Mouse (Mus musculus) hematopoietic stem cell, adult 5-6 weeks (primary cell): ENCODE measurements around the gene Rtl5. TPM values are rescaled to one million over a fixed set of nuclear protein-coding genes. Genes with fewer than 3 reads are reported as not detected.

ENCODE experiments used
- ATAC-seq, 2 experiments: fragments of 125-278 bp in 1 of 2; replicated peaks in 1 of 2; 2 replicates each; pipeline ENCODE4 v1.8.0; 2016 to 2017; ENCODE audit warnings: inconsistent platforms in 2 of 2, mild to moderate bottlenecking in 2 of 2, moderate number of reproducible peaks in 2 of 2, low read depth in 1 of 2, moderate TSS enrichment in 1 of 2; ENCODE audit not compliant: low FRiP score in 2 of 2, poor library complexity in 2 of 2, severe bottlenecking in 2 of 2, insufficient read depth in 1 of 2, low TSS enrichment in 1 of 2
- total RNA-seq: library from RNA; stranded (forward); fragments of 172-1452, 232-1000 nt; gene quantifications from 2 replicates; pipeline ENCODE4 v1.2.3, GENCODE M21; 2017

Rtl5 gene
- total RNA-seq, 1 experiment from 2014 or later, result 9.9 TPM

DNA sequence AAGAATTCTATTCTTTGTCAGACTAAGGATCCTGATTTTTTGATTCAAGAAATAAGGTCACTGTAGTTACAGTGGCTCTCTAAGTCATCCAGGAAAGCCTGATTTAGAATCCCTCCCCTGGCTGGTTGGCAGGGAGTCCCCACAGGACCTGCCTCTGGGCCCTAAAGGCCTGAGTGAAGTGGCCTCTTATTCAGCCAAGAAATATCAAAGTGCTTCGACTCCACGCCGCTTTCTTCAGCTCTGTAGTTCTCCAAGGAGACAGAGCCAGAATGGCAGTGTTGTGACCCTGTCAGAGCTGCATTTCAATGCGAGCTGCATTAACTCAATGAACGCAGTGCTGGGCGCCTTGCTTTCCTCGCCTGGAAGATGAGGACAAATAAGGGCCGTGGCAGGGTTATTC is 38.7 kb downstream of the Rtl5 start:
- ATAC-seq, result no peak

DNA sequence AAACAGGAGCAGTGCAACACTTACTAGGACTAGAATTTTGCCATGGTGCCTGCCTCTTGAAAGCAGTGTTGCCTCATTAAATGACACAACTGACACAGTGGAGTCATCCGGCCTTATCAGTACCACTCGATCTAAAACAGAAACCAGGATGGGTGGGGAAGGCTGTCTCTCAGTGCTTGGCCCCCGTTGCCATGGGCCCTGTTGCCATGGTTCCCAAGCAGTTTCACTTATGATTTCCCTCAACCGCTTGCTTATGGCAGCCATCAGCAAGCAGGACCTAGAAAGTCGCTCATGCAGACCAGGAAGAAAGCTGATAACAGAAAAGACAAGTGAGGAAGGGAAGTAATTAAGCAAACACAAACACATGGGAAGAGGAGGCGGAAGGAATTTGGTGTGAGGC is 39.3 kb downstream of the Rtl5 start:
- peak; percentile 67 to 81 for ATAC-seq

DNA sequence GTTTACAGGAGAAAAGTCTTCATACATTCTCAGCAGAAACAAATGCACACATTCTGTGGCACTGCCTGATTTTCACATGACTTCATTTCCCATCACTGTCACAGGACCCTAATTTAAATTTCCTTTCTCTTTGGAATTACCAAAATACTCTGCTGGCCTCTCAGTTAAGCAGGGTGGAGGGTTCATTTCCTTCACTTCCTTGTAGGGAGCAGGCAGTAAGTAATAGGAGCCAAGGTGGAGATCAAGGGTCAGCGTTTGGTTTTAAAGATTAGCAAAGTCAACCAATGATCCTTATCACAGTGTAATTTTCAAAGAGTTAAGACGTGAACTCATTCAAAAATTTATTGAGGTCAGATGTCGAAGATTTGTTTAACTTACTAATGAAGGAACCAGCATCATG is 46.1 kb downstream of the Rtl5 start:
- ATAC-seq, result no peak

DNA sequence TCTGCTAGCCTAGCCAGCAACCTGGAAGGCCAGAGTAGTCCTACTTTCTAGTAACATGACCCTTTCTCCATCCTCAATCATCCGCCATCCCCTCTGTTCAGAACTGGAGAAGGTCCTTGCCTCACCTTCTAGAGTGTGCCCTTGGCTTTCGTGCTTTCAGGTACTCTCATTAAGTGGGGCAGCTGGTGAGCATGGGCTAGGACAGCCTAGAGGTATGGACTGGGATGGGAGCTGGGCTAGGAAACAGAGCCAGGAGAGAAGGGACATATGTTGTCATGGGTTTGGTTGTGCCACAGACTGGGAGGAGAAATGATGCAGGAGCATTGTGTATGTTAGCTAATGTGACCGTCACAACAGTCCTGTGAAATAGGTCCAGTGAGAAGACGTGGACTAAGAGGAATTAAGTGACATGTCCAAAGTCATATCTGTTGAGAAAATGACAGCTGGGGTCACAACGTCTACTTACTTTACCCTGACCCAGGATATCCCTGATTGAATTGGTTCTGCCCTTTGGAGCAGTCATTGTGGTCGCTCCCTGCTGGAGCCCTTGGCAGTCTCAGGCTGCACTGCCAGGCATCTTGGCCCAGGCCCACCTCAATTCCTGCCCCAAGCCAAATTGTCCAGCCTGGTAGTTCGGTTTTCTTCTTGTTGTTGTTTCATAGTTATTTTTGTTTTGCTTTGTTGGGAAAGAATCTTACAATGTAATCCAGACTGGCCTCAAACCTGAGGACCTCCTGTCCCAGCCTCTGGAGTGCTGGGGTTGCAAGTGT is 51.4 kb downstream of the Rtl5 start:
- ATAC-seq, result no peak

DNA sequence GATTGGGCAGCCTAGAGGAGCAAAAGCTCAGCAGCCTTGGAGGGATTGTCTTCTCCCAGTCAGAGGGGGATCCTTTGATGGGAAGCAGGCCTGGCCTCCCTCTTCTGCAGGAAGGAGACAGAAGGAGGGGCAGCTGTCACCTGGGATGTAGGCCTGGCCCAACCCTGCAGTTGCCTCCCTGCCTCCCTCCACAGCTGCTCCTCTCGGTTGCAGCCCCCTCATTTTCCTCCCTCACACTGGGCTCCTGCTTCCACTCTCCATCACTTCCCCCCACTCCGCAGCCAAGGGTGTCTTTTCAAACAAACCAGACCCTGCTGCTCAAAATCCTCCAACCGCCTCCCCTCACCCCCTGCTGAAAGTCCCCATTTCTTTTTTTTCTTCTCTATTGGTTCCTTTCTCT is 52.2 kb downstream of the Rtl5 start:
- no peak for ATAC-seq

DNA sequence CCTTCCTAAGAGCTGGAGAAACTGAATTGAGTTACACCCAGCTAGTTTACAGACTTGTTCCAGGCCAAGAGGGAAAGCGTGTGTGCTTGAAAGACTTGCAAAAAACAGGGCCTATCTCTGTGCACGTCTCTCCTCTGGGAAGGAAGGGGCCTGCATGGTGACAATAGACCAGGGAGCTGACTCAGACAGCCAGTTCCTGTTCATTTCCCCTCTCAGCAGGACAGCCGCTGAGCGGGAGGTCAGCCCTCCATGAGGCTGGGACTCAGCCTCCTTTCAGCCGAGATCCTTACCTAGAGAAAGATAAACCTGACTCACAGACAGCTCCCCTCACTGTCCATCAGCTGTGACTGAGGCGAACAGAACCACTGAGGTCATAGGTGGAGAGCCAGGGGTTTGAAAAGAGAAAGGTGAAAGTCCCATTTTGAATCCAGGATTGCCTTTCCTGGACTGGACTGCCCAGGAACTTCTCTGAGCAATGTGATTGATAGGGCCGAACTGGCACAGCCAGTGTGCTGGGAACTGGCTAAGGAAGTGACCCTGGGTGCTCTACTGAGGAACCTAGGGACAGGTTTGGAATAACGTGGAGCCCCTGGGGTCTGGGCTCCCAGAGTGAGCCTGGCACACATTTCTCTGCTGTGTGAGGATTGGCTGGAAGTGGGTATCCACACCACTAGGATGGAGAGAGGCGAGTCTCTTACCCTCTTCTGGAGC is 53.7 kb downstream of the Rtl5 start:
- ATAC-seq, result 0 out of 4 replicates have a peak, but pooled peaks of 1 of the 2 experiments have one; percentile 17

Other genes starting within 250 kb of the Rtl5 start
- gene Nhsl2, start 221.9 kb downstream of the Rtl5 start, total RNA-seq, result 2.6 and 5.4 TPM in 2 replicates
- 69.6 and 107 TPM in 2 replicates for gene Pin4, start 48.1 kb upstream of the Rtl5 start, total RNA-seq
- gene Ercc6l, start 85.8 kb upstream of the Rtl5 start, total RNA-seq, result 18.9 and 25.4 TPM in 2 replicates
- 2,347 and 3,840 TPM in 2 replicates for gene Rps4x, start 118.1 kb upstream of the Rtl5 start, total RNA-seq
- not detected in 2 replicates for gene Cited1, start 180.9 kb upstream of the Rtl5 start, total RNA-seq